Comparison of ENCODE assay signal across 8 mouse cellular contexts in genomic region chr16:78217633-78218032, GRCm38 (mm10).
DNase-seq lines count a peak whose midpoint lies in the region; ATAC-seq and TF ChIP-seq lines count a peak whose summit lies in the region.

No protein-coding gene starts in this region.

- H3K9me3 ChIP-seq in limb, embryonic 14.5 days (ENCODE audit: control insufficient read depth, low read length), result no peaks in the 10 kb centered on the region
- no peaks in the 10 kb centered on the region for H3K9me3 ChIP-seq in midbrain, postnatal 0 days (ENCODE audit: low read length)

- no peak overlapping the region for H3K4me3 ChIP-seq in cerebellum, adult 2 months (replicated peaks; ENCODE audit: insufficient read depth, low read depth, low read length)
- no peak overlapping the region for H3K4me3 ChIP-seq in limb, embryonic 14.5 days (replicated peaks; ENCODE audit: low read length)
- H3K4me3 ChIP-seq in midbrain, postnatal 0 days (ENCODE audit: low read depth, low read length), result no peak overlapping the region

- peak overlapping the region; percentile 18; the same call in 1 of the 2 replicates for H3K4me2 ChIP-seq in limb, embryonic 14.5 days (replicated peaks; ENCODE audit: low read depth, low read length, severe bottlenecking)
- H3K4me2 ChIP-seq in midbrain, postnatal 0 days (ENCODE audit: low read depth, low read length, poor library complexity, severe bottlenecking), result peak overlapping the region; percentile 4; the same call in 1 of the 2 replicates

- H3K36me3 ChIP-seq in limb, embryonic 14.5 days (ENCODE audit: control insufficient read depth, insufficient read depth, low read length), result no peaks in the 10 kb centered on the region
- H3K36me3 ChIP-seq in midbrain, postnatal 0 days (ENCODE audit: insufficient read depth, low read length), result no peaks in the 10 kb centered on the region

- 0 out of 2 replicates have a peak, but pooled peaks have one; percentile 15 for ATAC-seq in limb, embryonic 14.5 days (ENCODE audit: low FRiP score, low read depth)
- no peak for ATAC-seq in midbrain, postnatal 0 days (ENCODE audit: low FRiP score)

- DNase-seq in cerebellum, postnatal 10 days, result peak; percentile 55 to 56
- no peak for DNase-seq in cerebellum, adult 2 months
- peak; percentile 10 for DNase-seq in retina, postnatal 1 day
- no peak for DNase-seq in retina, embryonic 14.5 days (ENCODE audit: low spot score)
- DNase-seq in limb, embryonic 14.5 days (ENCODE audit: low spot score), result no peak
- no peak for DNase-seq in midbrain, postnatal 0 days (ENCODE audit: low spot score)
- DNase-seq in cerebellum, postnatal 36 days, result no peak
- DNase-seq in gastrocnemius, adult 8-10 months (ENCODE audit: low spot score in 2 of 2), result no peak

- TF ChIP-seq CTCF in cerebellum, adult 2 months (IDR thresholded peaks at IDR 0.05; ENCODE audit: borderline replicate concordance, insufficient read depth, low read depth, low read length), result no peak
- TF ChIP-seq CTCF in midbrain, postnatal 0 days (IDR thresholded peaks at IDR 0.05), result no peak

- TF ChIP-seq POLR2A in cerebellum, adult 2 months (IDR thresholded peaks at IDR 0.05; ENCODE audit: borderline replicate concordance, insufficient read depth, low read length), result no peak
- no peak for TF ChIP-seq POLR2A in limb, embryonic 14.5 days (IDR thresholded peaks at IDR 0.05; ENCODE audit: borderline replicate concordance, extremely low read depth, insufficient read depth, insufficient read length)

- 20% methylated on average over 6 of the region's 6 CpGs for WGBS in cerebellum, adult 2 months
- WGBS in limb, embryonic 14.5 days, result 41% methylated on average over 6 of the region's 6 CpGs
- 33% methylated on average over 6 of the region's 6 CpGs for WGBS in midbrain, postnatal 0 days

- H3K27ac ChIP-seq in cerebellum, adult 2 months (ENCODE audit: insufficient read depth, low read length), result no peak overlapping the region
- peak overlapping the region; percentile 40 for H3K27ac ChIP-seq in limb, embryonic 14.5 days (replicated peaks; ENCODE audit: low read depth, low read length)
- H3K27ac ChIP-seq in midbrain, postnatal 0 days (ENCODE audit: low read depth, low read length), result no peak overlapping the region

- no peak overlapping the region for H3K9ac ChIP-seq in limb, embryonic 14.5 days (ENCODE audit: low read depth, low read length, severe bottlenecking)
- H3K9ac ChIP-seq in midbrain, postnatal 0 days (replicated peaks; ENCODE audit: low read length, poor library complexity, severe bottlenecking), result no peak overlapping the region

- no peaks in the 10 kb centered on the region for H3K27me3 ChIP-seq in cerebellum, adult 2 months (ENCODE audit: control insufficient read depth, insufficient read depth, low read length)
- H3K27me3 ChIP-seq in limb, embryonic 14.5 days (ENCODE audit: control insufficient read depth, insufficient read depth, low read length), result no peaks in the 10 kb centered on the region
- H3K27me3 ChIP-seq in midbrain, postnatal 0 days (ENCODE audit: insufficient read depth, low read length), result no peaks in the 10 kb centered on the region

- no peaks in the 10 kb centered on the region for H3K4me1 ChIP-seq in cerebellum, adult 2 months (ENCODE audit: control insufficient read depth, insufficient read depth, low read length)
- H3K4me1 ChIP-seq in limb, embryonic 14.5 days (ENCODE audit: control insufficient read depth, insufficient read depth, low read length), result peaks cover 5% of the 10 kb centered on the region; the same call in 1 of the 2 replicates
- no peaks in the 10 kb centered on the region for H3K4me1 ChIP-seq in midbrain, postnatal 0 days (ENCODE audit: insufficient read depth, low read length)

Comparison
In these comparisons a context has a peak if more than half of its experiments do, and no peak if none do; other contexts are left out.
1. DNase-seq: peak in cerebellum, postnatal 10 days (2 of 2) and retina, postnatal 1 day (single experiment); none in cerebellum, adult 2 months (0 of 2), retina, embryonic 14.5 days (single experiment), limb, embryonic 14.5 days (single experiment), midbrain, postnatal 0 days (single experiment), cerebellum, postnatal 36 days (0 of 2) and gastrocnemius, adult 8-10 months (0 of 2).